Mouse (Mus musculus) embryonic facial prominence, embryonic 10.5 days (tissue): ENCODE results near the gene Gm10197. TPM values are rescaled to one million over a fixed set of nuclear protein-coding genes. Genes with fewer than 3 reads are reported as not detected.
"Not testable (repeated sequence)": the region's sequence is repeated elsewhere in the genome, so short reads cannot be mapped to it uniquely, and the experiment has no call there.

Source experiments
- DNase-seq: peaks from one replicate; pipeline ENCODE4 v3.0.0-alpha.2; 2017; ENCODE audit warnings: low spot score
- H3K27ac ChIP-seq: fragments of 300-500 bp; sonication (generic); replicated peaks from 2 replicates; pipeline ENCODE4 v1.5.1; 2016; ENCODE audit warnings: mild to moderate bottlenecking
- H3K27me3 ChIP-seq: fragments of 300-500 bp; sonication (generic); replicated peaks from 2 replicates; pipeline ENCODE4 v1.6.1; 2016; ENCODE audit warnings: low read depth, mild to moderate bottlenecking; ENCODE audit not compliant: poor library complexity, severe bottlenecking
- H3K36me3 ChIP-seq: fragments of 300-500 bp; sonication (generic); replicated peaks from 2 replicates; pipeline ENCODE4 v1.6.1; 2016; ENCODE audit warnings: mild to moderate bottlenecking, moderate library complexity
- H3K4me1 ChIP-seq: fragments of 300-500 bp; sonication (generic); 2 replicates; pipeline ENCODE4 v1.6.1; 2016
- H3K4me3 ChIP-seq: fragments of 300-500 bp; sonication (generic); 2 replicates; pipeline ENCODE4 v1.5.1; 2016; ENCODE audit warnings: mild to moderate bottlenecking, moderate library complexity
- H3K9me3 ChIP-seq: fragments of 300-500 bp; sonication (generic); 2 replicates; pipeline ENCODE4 v1.6.1; 2016; ENCODE audit warnings: mild to moderate bottlenecking
- whole genome bisulfite sequencing: fragments of 180-500 bp; shearing (Covaris S2); methylation state at CpG from one replicate; pipeline ENCODE4 v1.1.7; 2016; 5-methylcytosine and 5-hydroxymethylcytosine counted together
- polyA plus RNA-seq: library from polyadenylated mRNA; unstranded; fragments of >200 nt; fragmentation: Nextera tagmentation; extraction: Ambion mirVana; gene quantifications from 2 replicates; pipeline ENCODE4 v1.2.1, GENCODE M21; 2016

Gm10197 gene
- polyA plus RNA-seq, 1 experiment from 2014 or later, result 2.0 TPM

DNA sequence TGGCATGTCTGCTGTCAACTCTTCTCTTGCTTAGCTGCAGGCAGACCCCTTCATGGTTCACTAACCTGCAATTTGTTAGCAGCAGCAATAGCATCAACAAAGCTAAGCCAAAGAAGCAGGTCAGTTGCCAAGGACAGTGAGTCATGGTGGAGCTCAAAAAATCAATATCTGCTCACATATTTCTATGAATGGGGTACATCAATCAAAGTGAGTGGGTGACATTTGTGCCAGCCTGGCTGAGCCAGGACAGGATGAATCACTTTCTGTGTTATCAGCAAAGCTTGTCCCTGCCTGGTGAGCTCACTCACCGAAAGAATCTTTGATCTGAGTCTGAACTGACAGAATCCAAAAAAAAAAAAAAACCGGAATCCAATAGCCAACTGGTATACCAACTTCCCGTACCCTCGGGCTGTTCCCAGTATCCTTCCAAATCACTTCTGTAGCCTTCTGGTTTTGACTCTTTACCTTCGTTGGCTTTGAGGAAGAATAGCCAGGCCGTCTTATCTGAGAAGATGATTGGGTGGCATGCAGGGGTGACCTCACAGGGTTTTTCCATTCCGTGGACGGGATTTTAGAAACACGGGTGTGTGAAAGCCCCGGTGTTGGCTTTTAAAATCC is 32.8 kb upstream of the Gm10197 start:
- Histone ChIP-seq H3K4me3 (no peak overlapping the region), H3K27me3 (no peaks in the 10 kb centered on the region), H3K36me3 (no peaks in the 10 kb centered on the region), H3K4me1 (no peaks in the 10 kb centered on the region), H3K27ac (no peak overlapping the region), H3K9me3 (no peaks in the 10 kb centered on the region)
- 90% methylated on average over 10 of the region's 10 CpGs for WGBS
- DNase-seq, result no peak

DNA sequence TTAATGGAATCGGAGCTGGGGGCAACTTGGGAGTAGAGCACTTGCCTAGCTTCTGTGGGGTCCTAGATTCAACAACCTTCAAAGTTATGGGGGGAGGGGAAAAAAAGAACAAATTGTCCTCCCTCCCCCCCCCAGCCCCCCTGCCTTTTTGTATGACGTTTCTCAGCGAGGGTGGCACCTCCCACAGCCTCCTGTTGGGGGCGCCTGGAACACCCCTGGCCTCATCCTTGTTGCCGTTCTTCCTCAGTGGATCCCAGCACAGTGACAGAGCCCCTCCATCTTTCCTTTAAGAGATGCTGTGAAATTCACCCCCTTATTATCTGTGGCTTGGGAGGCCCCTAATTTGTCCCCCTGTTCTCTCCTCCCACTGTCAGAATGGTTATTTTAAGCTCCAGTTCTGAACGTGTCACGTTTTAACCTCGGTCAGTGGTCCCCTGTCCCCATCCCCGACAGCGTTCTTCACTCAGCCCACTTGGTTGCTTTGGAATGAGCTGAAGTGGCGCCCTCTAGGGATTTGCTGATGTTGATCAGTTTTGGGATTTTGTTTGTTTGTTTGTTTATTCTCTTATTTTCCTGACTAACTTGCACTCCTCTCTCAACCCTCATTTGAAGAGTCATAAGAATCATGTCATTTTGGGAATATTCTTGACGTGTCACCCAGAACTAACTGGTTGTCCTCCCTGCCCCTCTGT is 31.3 kb upstream of the Gm10197 start:
- Histone ChIP-seq H3K4me3 (no peak overlapping the region), H3K9me3 (no peaks in the 10 kb centered on the region), H3K27ac (no peak overlapping the region), H3K27me3 (no peaks in the 10 kb centered on the region), H3K4me1 (peaks cover under 1% of the 10 kb centered on the region; the same call in 1 of the 2 replicates), H3K36me3 (no peaks in the 10 kb centered on the region)
- DNase-seq, result no peak
- 55% methylated on average over 12 of the region's 12 CpGs for WGBS

DNA sequence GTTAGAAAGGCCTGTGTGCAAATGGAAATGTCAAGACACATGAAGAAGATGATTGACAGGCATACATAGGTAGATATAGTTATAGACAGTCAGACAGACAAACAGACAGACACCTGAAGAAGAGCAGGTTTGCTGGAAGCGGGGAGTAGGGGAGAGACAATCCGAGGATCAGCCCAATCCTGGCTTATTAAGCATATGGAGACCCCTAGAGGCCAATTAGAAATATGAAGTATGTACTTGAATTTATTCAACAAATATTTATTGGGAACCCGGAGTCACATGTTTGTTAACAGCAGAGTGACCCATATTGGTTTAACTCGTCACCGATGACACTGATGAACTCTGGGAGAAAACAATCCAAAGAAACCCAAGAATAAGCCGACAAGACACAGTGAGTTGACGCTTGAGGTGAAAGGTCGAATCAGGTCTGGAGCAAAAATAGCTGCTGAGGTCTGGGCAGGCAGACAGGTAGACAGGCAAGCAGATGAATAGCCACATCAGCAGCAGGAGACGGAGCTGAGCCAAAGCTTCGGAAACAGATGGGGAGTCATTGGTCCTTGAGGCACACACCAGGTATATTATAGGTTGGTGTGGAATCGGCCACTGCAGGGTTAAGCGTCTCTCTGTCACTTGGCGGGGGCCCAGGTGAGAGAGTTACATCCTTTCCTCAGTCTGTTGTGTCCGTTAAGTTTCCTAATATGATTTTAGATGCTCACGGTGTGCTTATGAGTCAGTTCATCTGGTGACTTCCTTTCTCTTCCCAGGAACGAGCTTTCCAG is 29.0 kb upstream of the Gm10197 start:
- peaks cover 4% of the 10 kb centered on the region; the same call in 1 of the 2 replicates for H3K4me1 ChIP-seq
- H3K9me3 ChIP-seq, result no peaks in the 10 kb centered on the region
- WGBS, result 85% methylated on average over 16 of the region's 16 CpGs
- H3K4me3 ChIP-seq, result no peak overlapping the region
- no peaks in the 10 kb centered on the region for H3K36me3 ChIP-seq
- no peak for DNase-seq
- H3K27me3 ChIP-seq, result no peaks in the 10 kb centered on the region
- H3K27ac ChIP-seq, result no peak overlapping the region

DNA sequence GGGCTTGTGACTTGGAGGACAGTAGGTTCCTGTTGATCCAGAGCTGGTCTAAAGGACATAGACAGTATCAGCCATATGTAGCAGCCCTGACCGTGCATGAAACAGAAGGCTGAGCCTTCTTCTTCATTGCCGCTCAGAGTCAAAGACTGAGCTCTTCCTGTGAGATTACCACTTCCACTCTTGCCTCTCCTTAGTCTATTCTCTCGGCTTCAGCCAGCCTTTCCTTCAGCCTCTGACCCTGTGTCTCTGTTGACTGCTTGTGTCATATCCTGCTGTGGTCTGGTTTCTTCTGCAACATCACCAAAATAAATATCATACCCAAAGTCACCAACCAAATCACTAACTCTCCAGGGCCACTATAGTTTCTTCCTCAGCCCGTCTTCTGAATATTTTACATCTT is 27.6 kb upstream of the Gm10197 start:
- 88% methylated on average over 4 of the region's 4 CpGs for WGBS
- no peaks in the 10 kb centered on the region for H3K9me3 ChIP-seq
- H3K4me1 ChIP-seq, result peaks cover 4% of the 10 kb centered on the region; the same call in 1 of the 2 replicates
- H3K36me3 ChIP-seq, result no peaks in the 10 kb centered on the region
- H3K4me3 ChIP-seq, result no peak overlapping the region
- no peaks in the 10 kb centered on the region for H3K27me3 ChIP-seq
- DNase-seq, result no peak
- H3K27ac ChIP-seq, result no peak overlapping the region

DNA sequence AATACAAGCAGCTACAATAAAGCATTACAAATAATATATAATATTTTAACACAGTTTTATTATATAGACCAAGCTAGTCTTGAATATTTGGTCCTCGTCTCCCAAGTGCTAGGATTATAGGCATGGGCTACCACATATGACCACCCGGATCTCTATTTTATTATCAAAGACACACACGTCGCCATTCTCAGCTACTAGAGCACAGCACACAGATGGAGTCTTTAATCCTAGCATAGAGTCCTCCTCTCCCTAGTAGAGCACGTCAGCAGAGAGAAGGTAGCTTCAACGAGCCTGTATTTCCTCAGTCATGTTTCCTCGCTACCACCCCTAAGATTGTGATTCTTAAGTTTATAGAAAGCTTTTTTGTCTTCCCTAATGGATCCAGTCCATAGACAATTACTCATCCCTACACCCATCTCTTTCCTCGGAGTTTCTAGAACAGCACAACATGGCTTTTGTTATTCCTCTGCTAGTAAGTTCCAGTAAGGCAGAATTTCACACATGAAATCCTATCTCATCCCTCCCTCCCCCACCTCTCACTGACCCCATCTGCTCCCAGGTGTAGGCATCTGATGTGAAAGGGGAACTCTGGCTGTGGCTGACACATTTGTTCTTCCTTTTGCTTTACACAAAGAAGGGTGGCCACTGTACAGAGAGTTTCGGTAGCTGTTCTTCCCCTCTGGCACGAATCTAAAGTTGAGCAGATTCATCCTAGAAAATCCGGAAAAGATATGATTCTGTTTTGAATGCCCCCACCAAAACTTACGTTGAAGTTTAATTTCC is 26.1 kb upstream of the Gm10197 start:
- no peak overlapping the region for H3K27ac ChIP-seq
- H3K27me3 ChIP-seq, result no peaks in the 10 kb centered on the region
- H3K9me3 ChIP-seq, result no peaks in the 10 kb centered on the region
- WGBS, result 80% methylated on average over 12 of the region's 12 CpGs
- H3K4me1 ChIP-seq, result peaks cover 4% of the 10 kb centered on the region; the same call in 1 of the 2 replicates
- no peak overlapping the region for H3K4me3 ChIP-seq
- no peaks in the 10 kb centered on the region for H3K36me3 ChIP-seq
- no peak for DNase-seq

DNA sequence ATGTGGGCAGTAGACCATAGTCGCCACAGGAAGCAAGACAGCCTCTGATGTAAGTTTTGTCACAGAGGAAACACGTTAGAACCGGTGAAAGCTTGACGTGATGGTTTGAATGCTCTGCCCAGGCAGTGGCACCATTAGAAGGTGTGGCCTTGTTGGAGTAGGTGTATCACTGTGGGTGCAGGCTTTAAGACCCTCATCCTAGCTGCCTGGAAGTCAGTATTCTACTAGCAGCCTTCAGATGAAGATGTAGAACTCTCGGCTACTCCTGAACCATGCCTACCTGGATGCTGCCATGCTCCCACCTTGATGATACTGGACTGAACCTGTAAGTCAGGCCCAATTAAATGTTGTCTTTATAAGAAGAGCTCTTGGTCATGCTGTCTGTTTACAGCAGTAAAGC is 24.2 kb upstream of the Gm10197 start:
- 66% methylated on average over 5 of the region's 5 CpGs for WGBS
- DNase-seq, H3K4me3 ChIP-seq, H3K27me3 ChIP-seq, H3K36me3 ChIP-seq, H3K27ac ChIP-seq, H3K9me3 ChIP-seq: not testable (repeated sequence)
- H3K4me1 ChIP-seq, result peaks cover 15% of the 10 kb centered on the region

DNA sequence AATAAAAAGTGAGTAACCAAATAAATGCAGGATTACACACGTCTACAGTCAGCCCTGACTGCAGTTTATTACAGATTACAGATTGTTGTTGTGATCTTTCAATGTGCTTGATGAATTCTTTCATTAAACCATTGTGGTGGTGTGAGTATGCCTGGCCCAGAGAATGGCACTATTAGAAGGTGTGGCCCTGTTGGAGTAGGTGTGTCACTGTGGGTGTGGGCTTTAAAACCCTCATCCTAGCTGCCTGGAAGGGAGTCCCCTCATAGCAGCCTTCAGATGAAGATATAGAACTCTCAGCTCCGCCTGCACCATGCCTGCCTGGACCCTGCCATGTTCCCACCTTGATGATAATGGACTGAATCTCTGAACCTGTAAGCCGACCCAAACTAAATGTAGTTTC is 23.4 kb upstream of the Gm10197 start:
- H3K36me3 ChIP-seq, DNase-seq, H3K9me3 ChIP-seq, H3K4me3 ChIP-seq, H3K27me3 ChIP-seq, H3K27ac ChIP-seq: not testable (repeated sequence)
- H3K4me1 ChIP-seq, result peaks cover 15% of the 10 kb centered on the region
- WGBS, result 77% methylated on average over 3 of the region's 3 CpGs

DNA sequence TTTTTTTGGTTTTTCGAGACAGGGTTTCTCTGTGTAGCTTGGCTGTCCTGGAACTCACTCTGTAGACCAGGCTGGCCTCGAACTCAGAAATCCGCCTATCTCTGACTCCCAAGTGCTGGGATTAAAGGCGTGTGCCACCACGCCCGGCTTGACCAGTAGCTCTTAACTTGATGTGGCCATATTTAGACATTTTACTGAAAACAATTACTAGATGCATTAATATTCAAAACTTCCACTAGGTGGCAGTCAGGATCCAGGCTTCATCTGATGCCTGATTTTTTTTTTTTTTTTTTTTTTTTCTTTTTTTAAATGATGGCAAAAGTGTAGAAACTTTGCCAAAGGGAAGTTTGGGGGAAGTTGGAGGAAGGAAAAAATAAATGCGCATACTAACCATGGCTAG is 23.0 kb upstream of the Gm10197 start:
- Histone ChIP-seq H3K36me3 (no peaks in the 10 kb centered on the region), H3K27me3 (no peaks in the 10 kb centered on the region), H3K4me3 (no peak overlapping the region), H3K9me3 (no peaks in the 10 kb centered on the region), H3K27ac (no peak overlapping the region), H3K4me1 (peaks cover 15% of the 10 kb centered on the region)
- no peak for DNase-seq
- 19% methylated on average over 7 of the region's 7 CpGs for WGBS

DNA sequence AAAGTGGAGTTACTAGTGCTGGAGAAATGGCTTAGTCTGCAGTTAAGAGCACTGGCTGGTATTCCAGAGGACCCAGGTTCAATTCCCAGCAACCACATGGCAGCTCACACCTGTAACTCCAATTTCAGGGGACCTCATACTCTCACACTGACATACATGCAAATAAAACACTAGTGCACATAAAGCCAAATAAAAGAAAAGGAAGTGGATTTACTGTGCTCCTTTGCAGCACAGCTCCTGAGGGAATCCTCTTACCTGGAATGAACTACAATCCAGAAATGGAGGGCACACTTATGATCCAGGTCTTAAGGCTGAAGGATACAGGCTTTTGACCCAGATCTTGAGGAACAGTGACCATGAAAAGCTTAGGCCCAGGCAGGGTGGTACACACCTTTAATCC is 22.1 kb upstream of the Gm10197 start:
- Histone ChIP-seq H3K36me3 (peaks cover 5% of the 10 kb centered on the region), H3K4me1 (peaks cover 19% of the 10 kb centered on the region), H3K27me3 (no peaks in the 10 kb centered on the region), H3K27ac (no peak overlapping the region), H3K4me3 (no peak overlapping the region), H3K9me3 (no peaks in the 10 kb centered on the region)
- DNase-seq, result no peak

DNA sequence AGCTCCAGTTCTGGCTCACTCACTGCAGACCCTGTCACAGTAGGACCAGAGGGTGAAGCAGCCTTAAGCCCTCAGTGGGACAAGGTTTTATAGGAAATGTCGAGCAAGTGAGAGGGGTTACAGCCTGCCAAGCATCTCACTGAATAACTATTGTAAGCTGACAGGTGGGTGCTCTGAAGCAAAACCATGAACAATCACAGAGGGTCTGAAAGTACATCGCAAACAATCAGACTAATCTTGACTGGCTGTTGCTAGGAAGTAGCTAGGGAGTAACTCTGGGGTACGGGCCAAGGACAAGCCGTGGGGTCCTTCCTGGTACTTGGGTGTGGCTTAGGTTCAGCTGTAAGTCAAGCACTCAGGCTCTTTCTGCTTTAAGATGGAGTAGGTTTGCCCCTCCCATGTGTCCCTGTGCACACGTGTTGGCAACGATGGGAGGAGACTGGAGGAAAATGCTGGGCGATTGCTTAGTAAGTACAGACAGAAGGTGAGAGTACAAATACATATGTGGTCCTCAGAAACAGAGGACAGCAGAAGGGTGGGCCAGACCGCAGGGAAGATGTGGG is 21.3 kb upstream of the Gm10197 start:
- 78% methylated on average over 8 of the region's 8 CpGs for WGBS
- Histone ChIP-seq H3K36me3 (peaks cover 13% of the 10 kb centered on the region), H3K27ac (no peak overlapping the region), H3K4me1 (peaks cover 19% of the 10 kb centered on the region), H3K4me3 (no peak overlapping the region), H3K9me3 (no peaks in the 10 kb centered on the region), H3K27me3 (no peaks in the 10 kb centered on the region)
- no peak for DNase-seq

DNA sequence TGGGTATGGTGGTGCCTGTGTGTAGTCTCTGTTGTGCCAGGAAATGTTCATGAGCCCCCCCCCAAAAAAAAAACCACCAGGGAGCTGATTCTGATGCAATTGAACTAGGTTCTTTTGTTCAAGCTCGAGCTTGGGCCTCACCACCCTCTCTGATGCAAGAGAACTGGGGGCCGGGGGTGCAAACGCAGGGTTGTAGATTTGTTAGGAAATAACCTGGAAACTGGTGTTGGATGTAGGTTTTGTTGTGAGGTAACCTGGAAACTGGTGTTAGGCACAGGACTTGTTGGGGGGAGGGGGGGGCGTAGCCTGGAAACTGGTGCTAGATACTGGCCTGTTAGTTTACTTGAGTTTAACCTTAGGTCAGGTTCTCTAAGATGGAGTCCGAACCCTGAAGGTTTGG is 20.2 kb upstream of the Gm10197 start:
- peaks cover 24% of the 10 kb centered on the region for H3K36me3 ChIP-seq
- WGBS, result 87% methylated on average over 5 of the region's 5 CpGs
- no peak for DNase-seq
- peaks cover 18% of the 10 kb centered on the region for H3K4me1 ChIP-seq
- peak overlapping the region; percentile 100 for H3K4me3 ChIP-seq
- H3K27ac ChIP-seq, result peak overlapping the region; percentile 99
- H3K9me3 ChIP-seq, result no peaks in the 10 kb centered on the region
- no peaks in the 10 kb centered on the region for H3K27me3 ChIP-seq

DNA sequence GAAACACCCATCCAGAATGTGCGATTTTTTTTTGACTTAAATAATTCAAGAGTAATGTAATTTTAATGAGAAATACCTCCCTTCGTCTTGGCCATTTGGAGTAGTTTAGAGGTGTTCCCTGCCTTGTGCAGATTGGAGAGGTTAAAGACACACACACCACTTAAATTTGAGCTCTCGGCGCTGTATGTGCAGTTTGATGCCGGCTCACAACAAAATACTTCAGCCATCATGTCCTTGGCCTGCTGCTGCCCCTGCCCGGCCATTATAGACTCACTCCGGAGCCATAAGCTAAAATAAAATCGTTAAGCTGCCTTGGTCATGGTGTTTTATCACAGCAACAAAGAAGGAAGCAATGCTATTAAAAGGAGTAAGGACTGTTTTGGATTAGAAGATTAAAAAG is 19.8 kb upstream of the Gm10197 start:
- H3K4me1 ChIP-seq, result peaks cover 18% of the 10 kb centered on the region
- 55% methylated on average over 8 of the region's 8 CpGs for WGBS
- DNase-seq, result no peak
- H3K9me3 ChIP-seq, result no peaks in the 10 kb centered on the region
- H3K4me3 ChIP-seq, result peak overlapping the region; percentile 100
- H3K27ac ChIP-seq, result peak overlapping the region; percentile 99
- H3K36me3 ChIP-seq, result peaks cover 28% of the 10 kb centered on the region
- H3K27me3 ChIP-seq, result no peaks in the 10 kb centered on the region
